Mouse (Mus musculus) c-Kit-negative CD71-positive TER-119-positive erythroid progenitor cells, embryonic 14.5 days (primary cell): ENCODE measurements around the gene Fam13a.

ENCODE experiments used
- DNase-seq: peaks from one replicate; pipeline ENCODE4 v3.0.0-alpha.2; 2013; ENCODE audit warnings: low read depth, low spot score

Fam13a gene

DNA sequence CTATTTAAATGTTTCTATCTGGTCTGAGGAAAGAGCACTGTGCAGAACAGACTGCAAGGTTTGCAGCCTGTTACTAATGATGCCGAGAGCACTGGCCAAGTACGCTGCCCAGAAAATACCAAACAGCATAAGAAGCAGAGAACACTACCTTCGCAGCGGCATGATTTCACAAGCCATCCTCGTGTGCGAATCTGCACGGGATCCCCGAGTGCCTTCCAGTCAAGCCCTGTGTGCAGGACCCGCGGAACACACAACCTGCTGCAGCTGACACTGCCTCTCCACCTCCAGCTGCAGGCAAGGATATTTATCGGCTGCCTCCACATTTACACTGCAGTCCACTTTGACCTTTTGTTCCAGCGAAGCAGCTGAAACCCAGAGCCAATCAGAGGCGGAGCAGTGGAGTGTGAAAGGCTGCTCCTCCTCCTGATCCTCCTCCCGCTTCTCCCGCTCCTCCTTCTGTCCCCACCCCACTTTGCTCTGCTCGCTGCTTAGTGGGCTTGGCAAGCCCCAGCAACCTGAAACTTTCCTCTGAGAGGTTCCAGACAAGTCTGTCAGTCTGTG is at the start of gene Fam13a:
Gene Fam13a, minus strand, starts transcription at position 386 of the 561 bp plus-strand sequence.
- no peak for DNase-seq

DNA sequence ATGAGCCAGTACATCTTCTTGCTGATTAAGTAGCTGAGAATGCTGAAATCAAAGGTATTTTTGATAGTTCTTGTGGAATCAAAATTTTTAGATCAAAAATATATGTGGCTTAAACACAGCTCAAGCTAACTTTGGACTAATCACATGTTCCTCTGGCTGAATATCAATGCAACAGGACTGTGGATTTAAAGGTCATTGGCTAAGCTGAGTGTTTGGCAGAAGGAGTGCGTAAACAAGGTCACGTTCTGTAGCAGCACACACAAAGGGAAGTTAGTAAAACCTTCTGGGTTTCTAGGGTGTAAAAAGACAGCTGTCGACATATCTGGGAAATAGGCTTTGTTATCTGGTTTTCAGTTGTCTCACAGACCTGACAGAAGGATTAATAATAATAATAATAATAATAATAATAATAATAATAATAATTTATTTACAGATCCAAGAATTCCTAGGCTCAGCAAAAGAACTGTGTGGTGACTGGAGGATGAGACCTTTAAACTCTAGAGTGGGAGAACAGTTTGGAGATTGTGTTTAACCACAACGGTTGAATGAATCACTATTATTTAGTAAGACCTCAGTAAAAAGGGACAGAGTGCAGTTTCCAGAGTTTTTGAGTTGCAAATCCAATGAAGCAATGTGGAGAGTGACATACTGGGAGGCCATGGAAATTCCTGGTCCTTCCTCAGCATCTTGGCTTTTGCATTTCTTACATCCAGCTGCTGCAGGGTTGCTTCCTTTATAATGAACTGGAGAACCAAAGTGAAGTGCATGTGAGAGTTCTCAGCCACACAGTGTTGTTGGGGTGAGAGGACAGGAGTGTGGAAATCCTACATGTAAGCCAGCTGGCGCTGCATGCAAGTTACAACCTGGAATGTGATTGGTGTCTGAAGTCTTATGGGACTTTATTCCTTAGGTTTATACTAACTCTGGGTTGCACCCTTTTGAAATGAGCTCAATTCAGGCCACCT is 48.0 kb upstream of the Fam13a start:
- no peak for DNase-seq

DNA sequence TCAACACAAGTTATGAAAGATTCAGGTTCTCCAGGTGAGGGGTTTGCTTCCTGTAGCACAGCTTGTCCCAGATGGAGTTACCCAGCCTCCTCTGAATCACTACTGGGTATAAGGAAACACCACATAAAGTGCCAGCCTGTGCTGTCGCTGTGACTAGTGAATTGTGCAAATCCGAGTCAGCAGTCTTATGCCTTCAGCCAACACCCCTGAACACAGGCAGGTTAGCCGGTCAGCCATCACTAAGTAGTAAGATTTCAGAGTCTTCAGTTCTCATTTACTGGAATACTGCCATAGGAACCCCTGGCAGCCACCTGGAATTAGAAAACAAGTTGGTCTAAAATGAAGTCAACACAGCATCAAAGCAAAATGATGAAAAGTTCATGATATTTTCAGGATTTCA is 47.3 kb upstream of the Fam13a start:
- no peak for DNase-seq

DNA sequence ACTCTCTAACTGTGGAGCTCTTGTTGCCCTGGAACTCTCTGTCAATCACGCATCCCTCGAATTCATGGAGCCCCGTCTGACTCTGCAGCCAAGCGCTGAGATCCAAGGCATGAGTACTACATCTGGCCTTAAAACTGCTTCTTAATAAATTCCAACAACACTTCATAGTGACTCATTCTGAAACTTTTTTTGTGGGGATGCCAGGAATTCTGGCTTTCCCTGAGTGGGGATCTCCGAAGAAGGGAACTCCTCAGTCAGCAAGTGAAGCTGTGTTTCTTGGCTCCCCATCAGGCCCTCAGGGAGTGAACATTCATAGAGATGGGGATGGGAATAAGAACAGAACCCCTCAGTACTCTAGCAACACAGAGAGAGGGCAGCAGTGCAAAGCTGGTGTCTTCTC is 43.8 kb upstream of the Fam13a start:
- no peak for DNase-seq

DNA sequence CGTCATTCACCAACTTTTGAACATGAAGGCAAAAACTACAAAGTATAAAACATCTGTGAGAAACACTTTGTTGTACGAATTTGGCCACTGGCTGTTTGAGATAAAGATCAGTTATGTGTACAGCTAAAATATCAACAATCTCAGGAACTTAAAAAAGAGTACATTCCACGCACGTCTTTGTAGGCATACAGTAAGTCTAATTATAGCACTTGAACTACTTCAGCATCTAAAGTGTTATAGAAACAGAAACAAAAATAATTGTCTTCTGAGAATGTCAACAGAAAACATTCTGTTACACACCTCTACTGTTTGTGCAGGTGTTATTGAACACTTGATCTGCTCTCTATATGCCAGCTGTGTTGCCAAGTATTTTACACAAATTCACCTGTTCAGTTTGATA is 40.1 kb upstream of the Fam13a start:
- no peak for DNase-seq

DNA sequence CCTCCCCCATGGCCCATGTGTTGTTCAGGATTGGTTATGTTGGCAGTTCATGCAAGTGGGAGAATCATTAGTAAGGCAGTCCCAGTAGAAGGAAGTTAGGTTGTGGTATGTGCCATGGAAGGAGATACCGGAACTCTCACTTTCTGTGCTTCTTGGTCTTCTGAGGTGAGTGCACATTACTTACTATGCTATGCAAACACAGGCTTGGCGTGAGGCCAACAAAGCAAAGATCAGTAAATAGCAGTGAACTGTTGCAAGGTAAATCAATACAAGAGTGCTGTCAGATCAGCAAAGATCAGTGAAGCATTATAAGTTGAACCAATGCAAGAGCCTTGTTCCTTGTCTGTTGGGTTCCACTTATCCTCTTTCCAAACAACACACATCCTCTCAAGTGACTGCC is 28.9 kb upstream of the Fam13a start:
- DNase-seq, result no peak

DNA sequence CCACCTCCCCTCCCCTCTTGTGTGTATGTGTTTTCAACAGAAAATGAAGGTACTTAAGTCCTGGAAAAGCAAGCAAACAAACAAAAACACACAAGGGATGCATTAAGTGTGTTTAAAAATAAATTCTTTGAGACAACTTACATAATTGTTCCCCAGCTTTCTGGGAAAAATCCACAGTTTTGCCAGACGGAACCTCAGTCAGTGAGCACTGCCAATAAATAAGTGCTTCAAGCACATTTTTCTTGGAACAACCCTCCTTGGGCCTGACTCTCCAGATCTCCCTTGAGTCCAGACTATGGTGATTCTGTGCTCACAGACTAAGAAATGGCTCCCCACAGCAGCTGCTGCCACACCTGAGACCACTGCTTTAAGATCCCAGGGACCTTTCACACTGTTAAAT is 15.4 kb upstream of the Fam13a start:
- DNase-seq, result no peak

DNA sequence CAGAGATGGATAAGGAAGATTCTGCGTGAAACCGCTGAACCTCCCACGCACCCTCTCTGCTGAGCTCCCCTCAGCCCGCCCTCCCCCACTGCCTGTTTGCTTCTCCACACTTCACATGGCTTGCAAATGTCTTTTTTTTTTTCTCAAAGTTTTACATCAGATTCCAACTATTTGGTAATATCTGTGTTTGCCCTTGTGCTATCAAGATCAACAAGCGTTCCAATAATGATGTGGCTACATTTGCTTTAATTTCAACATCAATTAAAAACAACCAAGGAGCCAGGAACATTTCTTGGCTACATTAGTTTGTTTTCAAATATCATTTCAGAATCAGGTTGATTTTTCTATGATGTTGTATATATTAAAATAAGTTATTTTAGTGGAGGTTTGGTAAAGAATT is 8.4 kb upstream of the Fam13a start:
- DNase-seq, result no peak

DNA sequence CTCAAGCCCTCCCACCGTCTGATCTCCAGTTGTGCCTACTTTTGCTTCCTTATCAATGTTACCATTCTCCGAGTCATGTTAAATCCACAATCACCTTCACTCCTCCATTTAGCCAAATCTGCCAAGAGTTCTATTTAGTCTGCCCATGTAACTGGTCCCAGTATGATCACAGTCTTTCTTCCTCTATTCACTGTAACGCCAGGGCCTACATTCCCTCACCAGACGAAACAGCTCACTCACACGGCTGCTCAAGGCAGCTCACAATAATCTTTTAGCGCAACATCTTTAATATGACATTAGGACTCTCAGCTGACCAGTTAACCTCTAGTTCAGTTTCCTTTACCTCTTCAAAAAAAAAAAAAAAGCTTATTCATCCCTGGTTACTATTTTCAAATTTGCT is 7.2 kb upstream of the Fam13a start:
- no peak for DNase-seq

DNA sequence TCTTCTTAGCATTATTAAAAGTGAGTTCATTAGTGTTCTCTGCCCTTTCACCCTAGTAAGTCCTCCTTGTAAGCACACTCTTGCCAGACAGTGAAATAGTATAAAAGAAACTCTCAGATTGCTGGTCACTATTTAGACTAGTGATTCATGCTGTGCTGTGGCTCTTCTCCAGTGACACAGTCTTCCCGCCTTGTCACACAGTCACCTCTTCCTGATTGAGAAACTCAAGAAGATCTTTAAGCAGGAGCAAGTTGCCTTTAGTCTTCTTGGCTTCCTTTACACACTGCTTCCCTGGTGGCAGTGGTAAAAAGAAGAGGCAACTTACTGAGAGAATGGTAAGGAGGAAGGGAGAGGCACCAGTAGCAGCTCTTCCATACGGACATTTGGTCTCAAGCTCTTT is 6.3 kb upstream of the Fam13a start:
- no peak for DNase-seq

DNA sequence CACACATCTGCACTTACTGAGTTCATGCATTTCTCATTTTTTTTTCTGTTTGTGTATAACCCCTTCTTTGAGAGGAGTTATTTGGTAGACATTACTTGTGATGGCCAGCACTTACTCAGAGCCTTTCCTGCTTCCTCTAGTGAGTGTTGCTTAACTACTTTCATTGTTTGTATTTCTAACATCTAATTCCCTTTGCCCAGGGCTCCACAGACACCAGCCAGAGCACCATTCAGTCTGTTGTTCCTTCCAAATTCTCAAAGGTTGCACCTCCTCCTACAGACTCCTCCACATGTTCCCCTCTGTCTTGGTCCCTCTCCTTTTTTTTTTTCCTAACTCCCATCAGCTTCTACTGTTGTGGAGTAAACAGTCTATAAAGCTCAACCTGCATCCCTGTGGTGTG is 5.7 kb upstream of the Fam13a start:
- no peak for DNase-seq

DNA sequence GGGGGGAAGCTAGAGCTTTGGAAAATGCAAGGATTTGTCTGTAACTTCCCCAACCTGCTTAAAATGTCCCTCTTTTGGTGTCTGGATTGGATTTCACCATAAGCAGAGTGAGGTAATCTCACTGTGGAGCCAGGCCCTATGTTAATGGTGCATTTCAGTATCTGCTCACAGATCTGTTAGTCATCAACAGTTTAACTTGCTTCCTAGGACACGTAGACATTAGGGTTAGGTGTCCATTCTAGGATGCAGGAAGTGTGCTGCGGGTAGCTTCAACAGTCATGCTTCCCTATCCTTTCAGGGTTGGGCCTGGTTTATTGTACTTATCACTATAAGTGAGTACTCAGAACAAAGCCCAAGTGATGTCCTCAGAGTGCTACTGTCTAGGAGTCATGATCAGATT is 4.5 kb upstream of the Fam13a start:
- no peak for DNase-seq

DNA sequence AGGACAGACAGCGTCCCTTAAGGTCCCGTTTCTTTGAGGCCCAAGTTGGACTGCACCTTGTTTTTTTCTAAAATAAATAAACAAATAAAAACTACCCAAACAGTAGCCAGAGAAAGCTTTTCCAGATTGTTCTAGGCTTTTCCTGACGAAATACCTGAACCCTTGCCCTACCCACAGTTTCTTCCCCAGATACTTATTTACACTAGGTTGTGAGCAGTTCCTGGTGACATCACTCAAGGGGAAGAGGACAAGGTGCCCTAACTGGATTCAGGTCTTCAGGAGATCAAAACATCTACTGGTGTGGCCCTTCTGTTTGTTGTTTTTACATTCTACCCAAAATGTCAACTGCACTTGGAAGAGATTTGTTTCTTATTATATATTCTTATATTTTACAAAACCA is 457 bp upstream of the Fam13a start:
- DNase-seq, result no peak

DNA sequence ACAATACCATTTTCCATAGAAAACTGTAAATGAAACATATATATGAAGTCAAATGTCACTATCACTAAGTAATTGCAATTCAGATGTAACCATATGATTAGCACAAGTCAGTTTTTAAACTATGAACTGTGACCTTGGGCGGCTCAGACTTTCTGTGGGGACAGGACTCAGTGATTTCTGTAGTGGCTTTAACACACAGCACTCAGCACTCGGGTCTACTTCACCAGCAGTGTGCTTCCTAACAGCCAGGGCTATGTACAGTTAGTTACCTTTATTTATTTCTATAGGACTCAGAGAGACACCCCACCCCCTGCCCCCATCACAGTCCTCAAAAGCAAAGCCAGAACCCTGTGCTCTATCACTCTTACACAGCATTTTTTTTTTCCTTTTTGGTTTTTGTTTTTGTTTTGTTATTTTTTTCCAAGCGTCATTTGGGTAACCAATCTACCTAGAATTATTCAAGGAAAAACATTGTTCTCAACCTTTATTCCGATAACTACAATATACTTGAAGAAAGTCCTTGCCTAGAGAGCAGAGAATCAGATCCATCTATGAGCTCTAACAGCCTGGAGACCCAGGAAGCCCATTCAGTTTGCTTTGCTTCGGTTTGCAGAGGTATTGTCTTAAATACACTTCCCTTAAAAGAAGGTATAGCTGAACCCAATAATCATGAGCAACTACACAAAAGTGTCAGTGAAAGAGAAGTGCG is 740 bp downstream of the Fam13a start:
- DNase-seq, result no peak

DNA sequence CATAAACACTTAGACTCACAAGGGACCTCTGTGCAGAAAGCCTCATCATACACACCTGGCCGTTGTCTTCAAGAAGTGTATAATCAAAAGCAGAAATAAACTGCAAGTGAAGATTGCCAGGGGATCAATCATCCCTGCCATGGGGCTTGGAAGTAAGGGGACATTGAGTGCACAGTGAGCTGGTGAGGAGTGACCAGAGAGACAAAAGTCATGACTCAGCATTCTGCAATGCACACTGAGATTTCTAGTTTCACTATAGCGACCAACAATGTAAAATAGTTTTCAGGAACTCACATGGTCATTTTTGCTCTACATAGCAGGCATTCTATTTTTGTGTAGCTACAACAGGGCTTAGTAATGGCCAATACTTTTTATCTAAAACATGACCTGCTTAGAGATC is 1.7 kb downstream of the Fam13a start:
- no peak for DNase-seq

DNA sequence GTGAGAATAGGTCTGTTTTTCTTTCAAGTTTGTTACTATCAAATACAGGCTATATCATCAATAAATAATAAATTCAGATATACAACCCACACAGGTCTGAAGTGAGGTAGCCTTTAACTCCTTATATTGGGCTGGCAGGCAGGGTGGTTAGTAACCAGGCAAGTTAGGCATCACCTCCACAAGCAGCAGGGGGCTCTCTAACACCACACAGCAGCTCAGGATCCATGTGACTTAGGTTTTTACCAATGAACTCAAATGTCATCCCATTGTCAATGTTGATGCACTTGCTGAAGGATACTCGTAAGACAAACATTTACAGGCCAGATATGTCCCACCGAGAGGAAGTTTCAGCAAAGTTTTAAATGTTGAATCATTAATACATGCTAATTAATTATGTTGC is 4.0 kb downstream of the Fam13a start:
- no peak for DNase-seq

DNA sequence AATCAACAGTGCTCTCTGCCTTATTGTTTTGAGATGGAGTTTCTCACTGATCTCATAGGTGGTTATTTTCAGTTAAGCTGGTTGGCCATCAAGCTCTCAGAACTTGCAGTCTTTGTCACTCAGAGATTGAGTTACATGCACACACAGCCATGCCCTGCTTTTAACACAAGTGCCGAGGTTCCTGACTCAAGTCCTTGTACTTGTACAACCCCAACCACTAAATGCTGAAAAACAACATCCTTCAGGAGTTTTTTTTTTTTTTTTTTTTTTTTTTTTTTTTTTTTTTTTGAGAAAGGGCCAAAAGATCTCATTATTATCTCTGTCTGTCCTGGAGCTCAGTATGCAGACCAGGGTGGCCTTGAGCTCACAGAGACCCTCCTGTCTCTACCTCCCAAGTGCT is 4.5 kb downstream of the Fam13a start:
- no peak for DNase-seq

DNA sequence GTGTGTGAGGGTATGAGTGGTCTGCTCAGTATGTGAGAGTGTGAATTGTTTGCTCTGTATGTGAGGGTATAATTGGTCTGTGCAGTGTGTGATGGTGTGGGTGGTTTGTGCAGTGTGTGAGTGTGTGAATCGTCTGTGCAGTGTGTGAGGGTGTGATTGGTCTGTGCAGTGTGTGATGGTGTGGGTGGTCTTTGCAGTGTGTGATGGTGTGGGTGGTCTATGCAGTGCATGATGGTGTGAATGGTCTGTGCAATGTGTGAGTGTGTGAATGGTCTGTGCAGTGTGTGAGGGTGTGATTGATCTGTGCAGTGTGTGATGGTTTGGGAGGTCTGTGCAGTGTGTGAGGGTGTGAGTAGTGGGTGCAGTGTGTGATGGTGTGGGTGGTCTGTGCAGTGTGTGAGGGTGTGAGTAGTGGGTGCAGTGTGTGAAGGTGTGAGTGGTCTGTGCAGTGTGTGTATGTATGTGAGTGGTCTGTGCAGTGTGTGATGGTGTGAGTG is 8.0 kb downstream of the Fam13a start:
- no peak for DNase-seq

DNA sequence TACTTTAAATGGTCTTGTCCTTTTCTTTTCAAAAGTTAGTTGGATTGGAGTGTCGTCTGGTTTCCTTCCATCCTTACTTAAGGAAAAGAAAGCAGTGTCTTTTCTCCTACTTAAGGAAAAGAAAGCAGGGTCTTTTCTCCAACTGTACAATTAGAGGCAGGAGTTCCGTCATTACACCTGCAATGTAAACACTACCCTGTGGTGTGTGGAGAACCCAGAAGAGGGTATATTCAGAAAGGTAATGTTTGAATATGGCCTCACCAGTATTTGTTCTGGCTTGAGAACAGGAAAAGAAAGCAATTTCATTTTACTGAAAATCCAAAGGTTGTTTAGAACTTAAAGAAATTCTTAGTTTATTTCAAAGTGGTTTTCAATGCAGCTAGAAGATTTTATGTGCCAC is 9.6 kb downstream of the Fam13a start:
- DNase-seq, result no peak

DNA sequence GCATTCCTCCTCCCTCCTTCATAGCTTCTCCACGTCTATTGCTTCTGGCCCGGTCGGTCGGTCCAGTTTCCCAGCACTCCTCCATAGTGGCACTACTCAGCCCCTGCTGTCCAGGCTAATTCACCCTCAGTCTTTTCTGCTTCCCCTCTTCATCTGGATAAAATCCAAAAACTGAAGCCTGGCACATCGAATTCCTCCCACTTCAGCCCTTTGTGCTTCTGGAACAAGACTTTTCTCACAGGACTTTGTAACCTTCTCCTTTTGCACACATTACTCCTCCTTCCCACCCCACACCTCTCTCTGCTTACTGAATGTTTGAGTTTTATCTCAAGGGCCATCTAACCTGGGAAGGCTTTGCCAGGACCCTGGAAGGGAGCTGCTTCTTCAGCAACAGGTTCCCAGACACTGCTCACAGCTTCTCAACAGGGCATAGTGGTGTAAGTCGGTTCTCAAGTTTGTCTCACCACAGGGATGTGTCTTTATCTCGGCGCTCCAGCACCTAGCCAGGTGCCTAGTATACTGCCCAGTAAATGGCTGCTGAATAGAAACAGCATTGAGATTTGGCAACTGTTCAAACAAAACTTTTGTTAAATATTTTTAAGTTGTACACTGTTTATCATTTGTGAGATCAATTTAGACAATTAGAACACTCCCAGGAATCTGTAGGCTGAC is 10.1 kb downstream of the Fam13a start:
- no peak for DNase-seq

DNA sequence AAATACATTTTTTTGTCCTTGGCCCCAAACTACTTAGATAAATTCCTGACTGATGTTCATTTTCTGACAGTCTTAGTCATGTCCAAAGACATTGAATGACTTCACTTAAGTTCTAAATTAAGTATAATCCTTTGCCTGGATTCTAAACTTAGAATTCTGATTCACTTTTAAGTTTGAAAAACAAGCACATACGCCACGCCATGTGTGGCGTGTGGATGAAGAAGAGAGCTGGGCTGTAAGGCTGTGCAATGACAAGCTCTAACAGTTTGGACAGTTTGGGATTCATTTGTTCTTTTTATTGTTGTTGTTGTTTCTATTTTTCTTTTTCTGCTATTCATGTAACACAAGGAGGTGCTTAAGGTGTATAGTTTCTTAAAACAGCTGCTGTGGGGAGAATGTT is 13.6 kb downstream of the Fam13a start:
- no peak for DNase-seq

DNA sequence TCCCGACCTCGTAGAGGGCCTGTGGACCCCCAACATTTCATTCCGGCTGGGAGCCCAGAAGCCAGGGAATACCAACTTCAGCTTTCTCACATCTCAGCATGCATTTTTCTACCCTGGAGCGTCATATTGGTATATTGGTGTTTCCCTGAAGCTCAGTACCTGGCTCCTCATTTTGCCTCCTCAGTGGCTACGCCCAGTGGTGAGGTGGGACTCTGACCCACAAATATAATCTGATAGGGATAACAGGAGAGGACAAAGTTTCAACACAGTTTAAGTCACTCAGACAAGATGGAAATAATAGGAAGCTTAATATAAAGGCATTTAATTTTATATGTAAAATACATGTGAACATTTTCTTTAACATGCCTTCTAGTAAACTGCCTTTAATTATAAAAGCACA is 19.7 kb downstream of the Fam13a start:
- no peak for DNase-seq
